Mouse (Mus musculus): ENCODE data around the gene Ift122. TPM values are rescaled to one million over a fixed set of nuclear protein-coding genes. Genes with fewer than 3 reads are reported as not detected.
A peak's percentile ranks its signal among the peaks of the same experiment; 100 is the strongest.
"Not testable (repeated sequence)": the region's sequence is repeated elsewhere in the genome, so short reads cannot be mapped to it uniquely, and the experiment has no call there.

Gene Ift122
- polyA plus RNA-seq, 1 experiment from 2014 or later: 36.8 TPM

DNA sequence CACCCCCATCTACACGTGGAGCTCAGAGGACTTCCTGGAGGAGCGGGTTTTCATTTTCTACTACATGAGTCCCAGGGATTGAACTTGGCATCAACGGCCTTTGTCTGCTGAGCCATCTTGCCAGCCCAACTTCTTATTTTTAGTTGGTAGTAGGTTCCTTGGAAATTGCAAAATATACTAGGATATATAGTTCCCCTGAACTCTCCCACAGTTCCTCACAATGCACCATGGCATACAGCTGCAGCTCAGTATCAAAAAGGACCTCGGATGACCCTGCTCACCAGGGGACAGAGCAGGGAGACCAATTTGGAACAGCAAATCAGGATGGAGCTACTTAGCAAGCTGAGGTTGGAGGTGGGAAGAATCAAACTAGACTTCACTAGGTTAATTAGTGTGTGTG, 38.2 kb upstream of the Ift122 start:
- no peaks in the 10 kb centered on the region for H3K4me1 ChIP-seq (ENCODE audit: control insufficient read depth, insufficient read depth, low read length)
- 80% methylated on average over 4 of the region's 4 CpGs for WGBS
- H3K9ac ChIP-seq (ENCODE audit: low read depth, low read length): no peak overlapping the region
- ATAC-seq: no peak
- no peak overlapping the region for H3K27ac ChIP-seq (ENCODE audit: low read length)
- H3K4me3 ChIP-seq (ENCODE audit: low read depth, low read length): no peak overlapping the region
- no peaks in the 10 kb centered on the region for H3K9me3 ChIP-seq (replicated peaks; ENCODE audit: control insufficient read depth, low read length, poor library complexity, severe bottlenecking)
- no peaks in the 10 kb centered on the region for H3K36me3 ChIP-seq (ENCODE audit: control insufficient read depth, insufficient read depth, low read length)
- H3K4me2 ChIP-seq (ENCODE audit: low read length): no peak overlapping the region
- H3K27me3 ChIP-seq (ENCODE audit: control insufficient read depth, insufficient read depth, low read depth, low read length): no peaks in the 10 kb centered on the region

DNA sequence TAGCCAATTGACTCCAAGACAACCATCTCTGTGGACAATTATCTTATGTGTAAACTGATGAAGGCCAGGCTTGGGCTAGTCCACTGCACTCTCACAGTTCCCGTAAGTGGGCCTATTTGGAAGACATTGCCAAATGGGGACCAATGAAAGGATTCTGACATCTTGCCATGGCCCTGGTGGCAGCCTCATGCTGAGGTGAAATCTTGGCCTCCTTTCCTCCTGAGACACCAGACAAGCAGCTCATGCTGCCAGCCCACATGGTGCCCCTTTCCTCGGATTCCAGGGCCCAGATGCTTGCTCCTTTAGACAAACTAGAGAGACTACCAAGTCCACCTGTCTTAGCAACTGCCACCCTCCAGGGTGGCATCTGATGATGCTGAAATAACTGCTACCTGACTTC, 35.1 kb upstream of the Ift122 start:
- Histone ChIP-seq H3K27ac (ENCODE audit: low read length) (no peak overlapping the region), H3K9ac (ENCODE audit: low read depth, low read length) (no peak overlapping the region), H3K36me3 (ENCODE audit: control insufficient read depth, insufficient read depth, low read length) (no peaks in the 10 kb centered on the region), H3K27me3 (ENCODE audit: control insufficient read depth, insufficient read depth, low read depth, low read length) (no peaks in the 10 kb centered on the region), H3K4me2 (ENCODE audit: low read length) (no peak overlapping the region), H3K9me3 (replicated peaks; ENCODE audit: control insufficient read depth, low read length, poor library complexity, severe bottlenecking) (no peaks in the 10 kb centered on the region), H3K4me3 (ENCODE audit: low read depth, low read length) (no peak overlapping the region), H3K4me1 (ENCODE audit: control insufficient read depth, insufficient read depth, low read length) (no peaks in the 10 kb centered on the region)
- 86% methylated on average over 2 of the region's 2 CpGs for WGBS
- no peak for ATAC-seq

DNA sequence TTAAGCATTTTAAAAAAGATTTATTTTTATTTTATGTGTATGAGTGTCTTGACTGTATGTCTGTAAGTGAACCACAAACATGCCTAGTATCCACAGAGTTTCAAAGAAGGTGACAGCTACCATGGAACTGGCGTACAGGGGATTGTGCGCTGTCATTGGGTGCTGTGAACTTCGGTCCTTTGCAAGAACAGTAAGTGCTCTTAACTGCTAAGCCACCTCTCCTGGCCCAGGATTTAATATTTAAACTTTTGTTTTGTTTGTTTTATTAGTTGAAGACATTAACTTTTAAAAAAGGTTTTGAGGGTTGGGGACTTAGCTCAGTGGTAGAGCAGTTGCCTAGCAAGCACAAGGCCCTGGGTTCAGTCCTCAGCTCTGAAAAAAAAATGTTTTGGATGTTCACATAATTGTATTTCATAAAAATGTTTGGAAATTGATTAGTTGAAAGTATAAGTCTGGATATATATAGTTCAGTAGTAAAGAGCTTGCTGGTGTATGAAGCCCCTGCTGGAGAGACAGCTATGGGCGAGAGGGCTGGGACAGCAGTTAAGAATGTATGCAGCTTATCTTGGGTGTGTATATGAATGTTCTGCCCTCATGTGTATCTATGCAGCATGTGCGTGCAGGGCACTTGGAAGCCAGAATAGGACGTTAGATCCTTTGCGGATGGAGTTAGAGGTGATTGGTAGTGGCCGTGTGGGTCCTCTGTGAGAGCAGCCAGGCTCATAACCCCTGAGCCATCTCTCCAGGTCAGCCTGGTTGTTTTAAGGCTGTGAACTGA, 31.9 kb upstream of the Ift122 start:
- WGBS: 88% methylated on average over 8 of the region's 8 CpGs
- Histone ChIP-seq H3K4me3 (ENCODE audit: low read depth, low read length) (no peak overlapping the region), H3K9ac (ENCODE audit: low read depth, low read length) (no peak overlapping the region), H3K36me3 (ENCODE audit: control insufficient read depth, insufficient read depth, low read length) (no peaks in the 10 kb centered on the region), H3K9me3 (replicated peaks; ENCODE audit: control insufficient read depth, low read length, poor library complexity, severe bottlenecking) (no peaks in the 10 kb centered on the region), H3K4me1 (ENCODE audit: control insufficient read depth, insufficient read depth, low read length) (no peaks in the 10 kb centered on the region), H3K4me2 (ENCODE audit: low read length) (no peak overlapping the region), H3K27ac (ENCODE audit: low read length) (no peak overlapping the region), H3K27me3 (ENCODE audit: control insufficient read depth, insufficient read depth, low read depth, low read length) (no peaks in the 10 kb centered on the region)
- ATAC-seq: no peak

DNA sequence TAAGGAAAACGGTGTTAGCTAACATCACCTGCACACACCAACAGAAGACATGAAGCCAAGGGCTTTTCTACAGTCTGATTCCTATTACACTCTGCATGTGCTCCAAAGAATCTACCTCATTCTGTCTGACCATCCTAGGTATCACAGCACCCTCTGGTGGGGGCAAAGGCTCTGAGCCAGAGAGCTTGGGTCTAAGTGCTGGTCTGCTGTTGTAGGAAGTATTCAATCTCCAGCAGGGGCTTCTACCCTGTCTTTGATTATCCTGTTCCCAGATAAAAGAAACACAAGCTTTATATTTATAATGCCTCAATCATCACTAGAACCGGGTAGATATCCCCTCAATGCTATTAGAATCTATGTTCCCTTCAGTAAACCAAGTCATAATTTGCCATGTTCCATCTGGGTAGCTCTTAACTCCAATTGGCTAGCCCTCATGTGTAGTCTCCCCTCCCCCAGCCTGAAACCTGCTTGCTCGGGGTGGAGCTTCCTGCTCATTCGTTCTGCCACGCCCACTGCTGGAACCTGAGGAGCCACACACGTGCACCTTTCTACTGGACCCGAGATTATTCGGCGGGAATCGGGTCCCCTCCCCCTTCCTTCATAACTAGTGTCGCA, 29.3 kb upstream of the Ift122 start:
- H3K4me3 ChIP-seq (ENCODE audit: low read depth, low read length); H3K27me3 ChIP-seq (ENCODE audit: control insufficient read depth, insufficient read depth, low read depth, low read length); H3K36me3 ChIP-seq (ENCODE audit: control insufficient read depth, insufficient read depth, low read length); H3K27ac ChIP-seq (ENCODE audit: low read length); H3K9me3 ChIP-seq (replicated peaks; ENCODE audit: control insufficient read depth, low read length, poor library complexity, severe bottlenecking); H3K9ac ChIP-seq (ENCODE audit: low read depth, low read length); H3K4me1 ChIP-seq (ENCODE audit: control insufficient read depth, insufficient read depth, low read length): not testable (repeated sequence)
- 2% methylated on average over 5 of the region's 11 CpGs for WGBS
- ATAC-seq: peak; percentile 78; the same call in 1 of the 2 replicates
- H3K4me2 ChIP-seq (ENCODE audit: low read length): peak overlapping the region; percentile 24; the same call in 1 of the 2 replicates

DNA sequence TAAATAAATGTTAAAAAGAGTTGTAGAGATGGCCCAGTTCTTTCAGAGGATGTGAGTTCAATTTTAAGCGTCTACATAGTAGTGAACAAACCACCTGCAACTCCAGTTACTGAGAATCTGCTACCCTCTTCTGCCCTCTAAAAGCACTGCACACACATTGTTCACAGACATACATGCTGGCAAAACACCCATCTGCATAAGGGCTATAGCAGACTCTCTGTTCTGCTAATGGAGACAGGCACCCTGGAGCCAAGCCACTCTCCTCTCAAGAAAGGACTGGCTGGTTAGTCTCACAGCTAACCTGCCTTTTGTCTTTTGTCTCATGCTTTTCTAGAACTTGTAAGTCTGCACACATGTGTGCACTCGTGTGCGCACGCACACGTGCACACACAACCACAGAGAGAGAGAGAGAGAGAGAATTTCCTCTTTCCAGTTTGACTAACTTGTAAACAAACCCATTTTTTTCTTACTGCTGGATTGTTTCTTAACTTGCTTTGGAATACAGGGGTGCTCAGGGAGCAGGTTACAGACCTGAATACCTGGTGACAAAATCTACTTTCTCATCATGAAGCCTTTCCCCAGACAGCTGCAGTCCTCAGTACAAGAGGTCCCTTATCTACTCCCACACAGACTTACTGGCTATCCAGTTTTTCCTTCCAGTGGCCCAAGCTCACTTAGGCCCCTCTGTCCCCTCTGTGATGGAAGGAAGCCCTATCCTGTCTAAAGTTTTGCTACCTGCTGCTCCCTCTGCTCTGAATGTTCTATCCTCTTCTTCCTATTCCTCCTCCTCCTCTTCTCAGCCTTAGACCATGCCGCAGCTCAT, 22.3 kb upstream of the Ift122 start:
- no peak overlapping the region for H3K4me2 ChIP-seq (ENCODE audit: low read length)
- H3K4me3 ChIP-seq (ENCODE audit: low read depth, low read length): no peak overlapping the region
- 82% methylated on average over 6 of the region's 6 CpGs for WGBS
- H3K9me3 ChIP-seq (replicated peaks; ENCODE audit: control insufficient read depth, low read length, poor library complexity, severe bottlenecking): no peaks in the 10 kb centered on the region
- no peak overlapping the region for H3K9ac ChIP-seq (ENCODE audit: low read depth, low read length)
- no peaks in the 10 kb centered on the region for H3K4me1 ChIP-seq (ENCODE audit: control insufficient read depth, insufficient read depth, low read length)
- H3K36me3 ChIP-seq (ENCODE audit: control insufficient read depth, insufficient read depth, low read length): no peaks in the 10 kb centered on the region
- H3K27me3 ChIP-seq (ENCODE audit: control insufficient read depth, insufficient read depth, low read depth, low read length): no peaks in the 10 kb centered on the region
- no peak overlapping the region for H3K27ac ChIP-seq (ENCODE audit: low read length)
- no peak for ATAC-seq

DNA sequence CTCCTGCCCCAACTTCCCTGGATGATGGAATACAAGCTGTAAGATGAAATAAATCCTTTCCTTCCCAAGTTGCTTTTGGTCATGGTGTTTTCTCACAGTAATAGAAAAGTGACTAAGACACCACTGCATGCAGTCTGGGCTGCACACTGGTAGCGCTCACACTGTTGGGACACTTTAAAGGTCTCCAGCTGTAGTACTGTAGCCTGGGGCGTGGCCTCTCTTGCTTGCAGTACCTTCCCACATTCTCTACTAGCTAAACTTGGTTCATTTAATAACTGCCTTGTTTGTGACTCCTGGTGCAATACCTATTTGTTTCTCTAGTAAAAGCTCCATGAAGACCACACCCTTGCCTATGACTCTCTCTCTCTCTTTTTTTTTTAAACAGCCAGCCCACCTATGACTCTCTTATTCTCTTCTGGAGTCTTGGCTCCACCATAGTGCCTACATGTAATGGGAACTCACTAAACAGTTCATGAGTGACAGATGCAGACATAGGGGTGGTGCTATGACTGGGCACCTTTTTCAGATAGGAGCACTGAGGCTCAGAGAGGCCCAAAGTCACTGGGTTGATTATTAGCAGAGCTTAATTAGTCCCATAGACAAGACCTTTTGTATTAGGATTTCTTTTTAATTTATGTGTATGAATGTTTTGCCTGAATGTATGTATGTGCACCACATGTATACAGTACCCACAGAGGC, 21.0 kb upstream of the Ift122 start:
- peaks cover under 1% of the 10 kb centered on the region; the same call in 1 of the 2 replicates for H3K4me1 ChIP-seq (ENCODE audit: control insufficient read depth, insufficient read depth, low read length)
- no peaks in the 10 kb centered on the region for H3K9me3 ChIP-seq (replicated peaks; ENCODE audit: control insufficient read depth, low read length, poor library complexity, severe bottlenecking)
- no peak overlapping the region for H3K9ac ChIP-seq (ENCODE audit: low read depth, low read length)
- no peak overlapping the region for H3K4me3 ChIP-seq (ENCODE audit: low read depth, low read length)
- no peak overlapping the region for H3K4me2 ChIP-seq (ENCODE audit: low read length)
- no peak for ATAC-seq
- no peaks in the 10 kb centered on the region for H3K27me3 ChIP-seq (ENCODE audit: control insufficient read depth, insufficient read depth, low read depth, low read length)
- 91% methylated on average over 2 of the region's 2 CpGs for WGBS
- no peaks in the 10 kb centered on the region for H3K36me3 ChIP-seq (ENCODE audit: control insufficient read depth, insufficient read depth, low read length)
- H3K27ac ChIP-seq (ENCODE audit: low read length): no peak overlapping the region

DNA sequence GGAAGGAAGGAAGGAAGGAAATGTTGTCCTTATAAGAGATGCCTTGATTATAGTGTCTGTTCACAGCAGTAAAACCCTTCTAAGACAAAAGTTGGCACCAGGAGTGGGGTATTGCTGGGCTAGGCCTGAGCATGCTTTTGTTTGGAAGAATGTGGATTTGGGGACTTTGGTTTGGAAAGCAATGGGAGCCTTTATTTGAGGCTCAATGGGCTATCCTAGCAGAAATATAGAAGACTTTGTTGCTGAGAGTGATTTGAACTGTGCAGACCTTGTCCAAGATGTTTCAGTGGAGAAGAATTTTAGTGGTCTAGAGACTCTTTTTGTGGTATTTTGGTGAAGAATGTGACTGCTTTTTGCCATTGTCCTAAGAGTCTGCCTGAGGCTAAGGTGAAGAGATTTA, 19.4 kb upstream of the Ift122 start:
- H3K4me3 ChIP-seq (ENCODE audit: low read depth, low read length): no peak overlapping the region
- H3K4me1 ChIP-seq (ENCODE audit: control insufficient read depth, insufficient read depth, low read length): peaks cover 3% of the 10 kb centered on the region; the same call in 1 of the 2 replicates
- H3K27ac ChIP-seq (ENCODE audit: low read length): no peak overlapping the region
- no peak for ATAC-seq
- H3K9me3 ChIP-seq (replicated peaks; ENCODE audit: control insufficient read depth, low read length, poor library complexity, severe bottlenecking): no peaks in the 10 kb centered on the region
- no peak overlapping the region for H3K4me2 ChIP-seq (ENCODE audit: low read length)
- no peaks in the 10 kb centered on the region for H3K36me3 ChIP-seq (ENCODE audit: control insufficient read depth, insufficient read depth, low read length)
- no peak overlapping the region for H3K9ac ChIP-seq (ENCODE audit: low read depth, low read length)
- no peaks in the 10 kb centered on the region for H3K27me3 ChIP-seq (ENCODE audit: control insufficient read depth, insufficient read depth, low read depth, low read length)

DNA sequence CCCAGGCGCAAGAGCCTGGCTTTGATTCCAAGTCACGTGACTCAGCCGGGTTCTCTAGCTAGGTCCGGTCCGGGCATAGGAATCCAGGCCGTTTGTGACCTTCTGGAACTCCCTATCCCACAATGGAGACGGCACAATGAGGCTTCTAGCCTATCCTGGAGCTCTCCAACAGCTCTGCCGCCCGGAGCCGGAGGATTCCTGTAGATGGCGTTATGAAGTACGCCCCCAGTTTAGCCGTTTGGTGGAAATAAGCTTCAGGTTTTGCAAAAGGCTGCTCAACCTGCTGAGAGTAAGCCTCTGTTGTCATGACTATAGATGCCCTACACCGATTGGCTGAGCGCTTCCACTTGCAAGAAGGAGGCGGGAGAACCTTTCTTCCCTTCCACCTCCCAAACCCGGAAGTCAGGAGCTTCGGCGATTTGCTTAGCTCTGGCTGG, 15.1 kb upstream of the Ift122 start, which contains the start of gene Efcab12:
Efcab12 (minus strand) TSS at position 252 of the 437 bp plus-strand sequence.
- Histone ChIP-seq H3K4me2 (ENCODE audit: low read length) (peak within 1 kb of the TSS; percentile 80), H3K27ac (ENCODE audit: low read length) (peak within 1 kb of the TSS; percentile 19; the same call in 1 of the 2 replicates), H3K4me1 (ENCODE audit: control insufficient read depth, insufficient read depth, low read length) (peaks cover 3% of the 10 kb centered on the region; the same call in 1 of the 2 replicates), H3K27me3 (ENCODE audit: control insufficient read depth, insufficient read depth, low read depth, low read length) (no peaks in the 10 kb centered on the region), H3K4me3 (ENCODE audit: low read depth, low read length) (peak within 1 kb of the TSS; percentile 40), H3K9ac (ENCODE audit: low read depth, low read length) (peak within 1 kb of the TSS; percentile 51; the same call in 1 of the 2 replicates), H3K9me3 (replicated peaks; ENCODE audit: control insufficient read depth, low read length, poor library complexity, severe bottlenecking) (no peaks in the 10 kb centered on the region), H3K36me3 (ENCODE audit: control insufficient read depth, insufficient read depth, low read length) (peaks cover 4% of the 10 kb centered on the region; the same call in 1 of the 2 replicates)
- WGBS: under 1% methylated on average over 19 of the region's 19 CpGs
- ATAC-seq: peak; percentile 96
